Mouse (Mus musculus) gastrocnemius, adult 2 months (tissue): ENCODE data around the gene Zfp973. TPM values are rescaled to one million over a fixed set of nuclear protein-coding genes. Genes with fewer than 3 reads are reported as not detected.
"Not testable (repeated sequence)": the region's sequence is repeated elsewhere in the genome, so short reads cannot be mapped to it uniquely, and the experiment has no call there.

Source experiments
- DNase-seq: peaks from one replicate; pipeline ENCODE4 v3.0.0; 2022
- H3K27ac ChIP-seq: fragments of 200-600 bp; 2 replicates; pipeline ENCODE4 v1.8.1; 2022; ENCODE audit warnings: mild to moderate bottlenecking
- H3K4me3 ChIP-seq: fragments of 200-600 bp; 2 replicates; pipeline ENCODE4 v1.8.1; 2022; ENCODE audit warnings: mild to moderate bottlenecking, moderate library complexity
- intact Hi-C: fragments of 180-260 bp; cut with DNase I; formaldehyde crosslinking; loops from one replicate; pipeline ENCODE4 v1.15.1; 2025
- long read RNA-seq, 2 experiments: library from polyadenylated mRNA; stranded (forward); transcript quantifications; one replicate each; pipeline ENCODE4 v2.0.0; 2021
- total RNA-seq, 2 experiments: library from RNA; stranded (reverse); gene quantifications; 2 replicates each; pipeline ENCODE4 v1.2.3; 2021

The Zfp973 gene
- 10 to 100 TPM; 15.0 to 16.7 TPM for total RNA-seq
- long read RNA-seq, experiment 1, partial matches to known transcripts: 0 of 5 reads
- long read RNA-seq, experiment 1, other reads (novel, unspliced or antisense): 3 of 5 reads
- long read RNA-seq, experiment 2, partial matches to known transcripts: 0 of 8 reads
- long read RNA-seq, experiment 2, other reads (novel, unspliced or antisense): 6 of 8 reads

DNA sequence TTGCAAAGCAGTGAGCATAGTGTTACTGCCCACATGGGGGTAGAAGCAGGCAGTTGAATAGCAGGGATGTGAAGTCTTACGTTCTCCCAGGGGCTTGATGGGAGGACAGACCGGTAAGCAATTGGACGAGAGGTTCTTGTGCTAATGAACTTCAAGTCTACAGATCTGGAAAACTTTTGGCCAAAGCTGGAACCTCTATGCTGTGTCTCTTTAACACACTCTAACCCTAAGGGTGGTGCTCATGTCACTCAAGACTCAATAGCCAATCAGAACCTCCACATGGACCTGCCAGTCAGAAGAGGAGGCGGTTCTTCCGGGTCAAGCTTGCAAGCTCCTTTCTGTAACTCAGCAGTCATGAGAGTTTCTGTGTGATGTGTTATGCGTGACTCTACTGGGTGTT lies at the start of gene Zfp973:
Gene Zfp973, plus strand, starts transcription at position 301 of the 400 bp plus-strand sequence.
- intact Hi-C loops, H3K27ac ChIP-seq, DNase-seq, H3K4me3 ChIP-seq: not testable (repeated sequence)

- intact Hi-C loops, H3K4me3 ChIP-seq, H3K27ac ChIP-seq, DNase-seq: not testable (repeated sequence)
Measured at GRCm38 (mm10) chr2:176636244-176636643, 34.1 kb upstream of the Zfp973 start, which contains the start of gene Gm14308. Gene Gm14308 (minus strand): TSS chr2:176636344.

DNA sequence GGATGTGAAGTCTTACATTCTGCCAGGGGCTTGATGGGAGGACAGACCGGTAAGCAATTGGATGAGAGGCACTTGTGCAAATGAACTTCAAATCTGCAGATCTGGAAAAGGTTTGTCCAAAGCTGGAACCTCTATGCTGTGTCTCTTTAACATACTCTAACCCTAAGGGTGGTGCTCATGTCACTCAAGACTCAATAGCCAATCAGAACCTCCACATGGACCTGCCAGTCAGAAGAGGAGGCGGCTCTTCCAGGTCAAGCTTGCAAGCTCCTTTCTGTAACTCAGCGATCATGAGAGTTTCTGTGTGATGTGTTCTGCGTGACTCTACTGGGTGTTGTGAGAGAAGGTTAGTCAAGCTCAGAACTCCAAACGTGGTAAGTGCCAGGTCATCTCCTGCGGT lies 37.7 kb downstream of the Zfp973 start, which contains the start of gene Gm14305:
Gene Gm14305, plus strand, starts transcription at position 278 of the 400 bp plus-strand sequence.
- DNase-seq, intact Hi-C loops: not testable (repeated sequence)
- Histone ChIP-seq H3K4me3 (peak within 1 kb of the TSS; percentile 76), H3K27ac (peak within 1 kb of the TSS; percentile 54)

Other genes starting within 250 kb of the Zfp973 start
- 10 to 100 TPM in 1 of 2 experiments, 1 to 10 TPM in 1; 8.3 to 10.6 TPM for gene Gm14435, start 246.9 kb upstream of the Zfp973 start, total RNA-seq
- not detected for gene Gm14434, start 183.7 kb upstream of the Zfp973 start, total RNA-seq
- not detected for gene Zfp967, start 149.5 kb upstream of the Zfp973 start, total RNA-seq
- 1 to 10 TPM in 1 of 2 experiments, not detected in 1; 1.0 TPM for gene Gm14308, start 34.2 kb upstream of the Zfp973 start, total RNA-seq
- gene Gm14305, start 37.8 kb downstream of the Zfp973 start, total RNA-seq: 1 to 10 TPM; 8.6 to 9.3 TPM
- gene Gm14295, start 128.1 kb downstream of the Zfp973 start, total RNA-seq: 10 to 100 TPM in 1 of 2 experiments, 1 to 10 TPM in 1; 8.6 to 13.4 TPM
- gene Gm14408, start 160.6 kb downstream of the Zfp973 start, total RNA-seq: not detected